Mouse (Mus musculus) heart, embryonic 15.5 days (tissue): Measurements from ENCODE around the gene Ercc6l2. TPM values are rescaled to one million over a fixed set of nuclear protein-coding genes. Genes with fewer than 3 reads are reported as not detected.

Experiments used
- ATAC-seq: fragments of 200-750 bp; cut with Nextera tagmentation; replicated peaks from 2 replicates; pipeline ENCODE4 v1.8.0; 2017; ENCODE audit warnings: low read depth, moderate TSS enrichment; ENCODE audit not compliant: insufficient number of reproducible peaks, insufficient read depth, low FRiP score
- H3K27ac ChIP-seq: fragments of 300-500 bp; sonication (generic); 2 replicates; pipeline ENCODE4 v1.5.1; 2015; ENCODE audit warnings: mild to moderate bottlenecking, inconsistent platforms
- H3K27me3 ChIP-seq: fragments of 300-500 bp; sonication (generic); 2 replicates; pipeline ENCODE4 v1.6.1; 2015; ENCODE audit warnings: inconsistent platforms
- H3K36me3 ChIP-seq: fragments of 300-500 bp; sonication (generic); 2 replicates; pipeline ENCODE4 v1.6.1; 2015; ENCODE audit warnings: mild to moderate bottlenecking, inconsistent platforms
- H3K4me1 ChIP-seq: fragments of 300-500 bp; sonication (generic); replicated peaks from 2 replicates; pipeline ENCODE4 v1.6.1; 2015; ENCODE audit warnings: inconsistent platforms
- H3K4me2 ChIP-seq: fragments of 300-500 bp; sonication (generic); 2 replicates; pipeline ENCODE4 v1.6.1; 2015; ENCODE audit warnings: inconsistent platforms, mild to moderate bottlenecking, moderate library complexity
- H3K4me3 ChIP-seq: fragments of 300-500 bp; sonication (generic); 2 replicates; pipeline ENCODE4 v1.5.1; 2015; ENCODE audit warnings: mild to moderate bottlenecking, inconsistent platforms
- H3K9ac ChIP-seq: fragments of 300-500 bp; sonication (generic); 2 replicates; pipeline ENCODE4 v1.6.1; 2015; ENCODE audit warnings: mild to moderate bottlenecking, inconsistent platforms
- H3K9me3 ChIP-seq: fragments of 300-500 bp; sonication (generic); replicated peaks from 2 replicates; pipeline ENCODE4 v1.6.1; 2016; ENCODE audit warnings: inconsistent platforms
- WGBS: fragments of 180-500 bp; shearing (Covaris S2); methylation state at CpG from one replicate; pipeline ENCODE4 v1.1.7; 2015; ENCODE audit warnings: mixed read lengths; 5-methylcytosine and 5-hydroxymethylcytosine counted together
- polyA plus RNA-seq: library from polyadenylated mRNA; unstranded; fragments of >200 nt; fragmentation: Nextera tagmentation; extraction: Ambion mirVana; gene quantifications from 2 replicates; pipeline ENCODE4 v1.2.1, GENCODE M21; 2015

Ercc6l2 gene
- polyA plus RNA-seq, 1 experiment from 2014 or later: 11.8 TPM

- Histone ChIP-seq H3K4me2 (no peak overlapping the region), H3K9ac (no peak overlapping the region), H3K27me3 (no peaks in the 10 kb centered on the region), H3K27ac (no peak overlapping the region), H3K4me3 (no peak overlapping the region), H3K4me1 (no peaks in the 10 kb centered on the region), H3K36me3 (no peaks in the 10 kb centered on the region), H3K9me3 (no peaks in the 10 kb centered on the region)
- ATAC-seq: no peak
- 66% methylated on average over 1 of the region's 1 CpGs for WGBS
These were observed 7.8 kb upstream of the Ercc6l2 start for GRCm38 (mm10) chr13:63807233-63807632.

- no peaks in the 10 kb centered on the region for H3K36me3 ChIP-seq
- no peak overlapping the region for H3K4me3 ChIP-seq
- H3K27ac ChIP-seq: no peak overlapping the region
- H3K4me1 ChIP-seq: no peaks in the 10 kb centered on the region
- no peaks in the 10 kb centered on the region for H3K27me3 ChIP-seq
- 80% methylated on average over 3 of the region's 3 CpGs for WGBS
- no peak overlapping the region for H3K9ac ChIP-seq
- H3K4me2 ChIP-seq: no peak overlapping the region
- ATAC-seq: no peak
- no peaks in the 10 kb centered on the region for H3K9me3 ChIP-seq
These were observed 7.1 kb upstream of the Ercc6l2 start for GRCm38 (mm10) chr13:63807979-63808378.

DNA sequence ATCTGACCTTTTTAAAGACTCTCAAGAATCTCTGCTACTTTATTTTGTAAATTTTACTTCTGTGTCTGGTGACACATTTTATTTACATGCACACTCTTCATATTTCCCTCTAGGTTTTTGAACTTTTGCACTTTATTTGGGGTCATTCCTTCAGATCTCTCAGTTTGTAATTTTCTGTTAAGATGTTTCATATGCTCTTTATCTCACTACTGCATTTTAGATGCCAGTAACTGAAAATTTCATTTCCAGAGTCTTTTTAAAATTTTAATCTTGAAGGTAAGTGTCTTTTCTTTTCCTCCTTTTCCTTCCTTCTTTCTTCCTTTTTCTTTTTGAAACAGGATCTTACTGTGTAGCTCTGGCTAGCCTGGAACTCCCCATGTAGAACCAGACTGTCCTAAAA is 3.6 kb upstream of the Ercc6l2 start:
- no peak for ATAC-seq
- Histone ChIP-seq H3K4me1 (peaks cover 11% of the 10 kb centered on the region), H3K9ac (no peak overlapping the region), H3K9me3 (no peaks in the 10 kb centered on the region), H3K36me3 (no peaks in the 10 kb centered on the region), H3K4me2 (no peak overlapping the region), H3K27me3 (no peaks in the 10 kb centered on the region), H3K27ac (no peak overlapping the region), H3K4me3 (no peak overlapping the region)

- Histone ChIP-seq H3K4me2 (peak overlapping the region; percentile 89), H3K9me3 (no peaks in the 10 kb centered on the region), H3K36me3 (no peaks in the 10 kb centered on the region), H3K27ac (no peak overlapping the region), H3K9ac (peak overlapping the region; percentile 88), H3K27me3 (no peaks in the 10 kb centered on the region), H3K4me3 (peak overlapping the region; percentile 90), H3K4me1 (peaks cover 11% of the 10 kb centered on the region)
- no peak for ATAC-seq
These were observed 891 bp downstream of the Ercc6l2 start for GRCm38 (mm10) chr13:63815931-63816330.

DNA sequence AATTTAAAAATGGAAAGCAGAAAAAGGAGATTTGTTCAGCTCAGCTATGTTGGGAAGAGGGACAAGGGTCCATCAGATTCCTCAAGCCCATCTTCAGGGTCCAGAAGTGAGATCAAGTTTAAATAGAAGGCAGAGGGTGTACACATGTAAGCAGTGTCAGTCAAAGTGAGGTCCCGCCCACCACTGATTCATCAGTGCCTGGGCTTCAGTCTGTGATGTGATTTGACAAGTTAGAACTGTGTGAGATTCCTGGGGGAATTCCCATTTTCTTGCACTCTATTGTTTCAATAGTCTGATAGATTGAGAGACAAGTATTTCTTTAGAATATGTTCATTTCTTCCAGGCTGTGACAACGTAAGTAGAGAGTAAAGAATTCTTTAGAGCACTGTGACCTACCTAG is 30.7 kb downstream of the Ercc6l2 start:
- no peak for ATAC-seq
- Histone ChIP-seq H3K4me2 (no peak overlapping the region), H3K4me1 (no peaks in the 10 kb centered on the region), H3K4me3 (no peak overlapping the region), H3K9me3 (no peaks in the 10 kb centered on the region), H3K27ac (no peak overlapping the region), H3K27me3 (no peaks in the 10 kb centered on the region), H3K9ac (no peak overlapping the region), H3K36me3 (peaks cover 13% of the 10 kb centered on the region; the same call in 1 of the 2 replicates)
- WGBS: 89% methylated on average over 2 of the region's 2 CpGs

GRCm38 (mm10) chr13:63850308-63851011 is 35.4 kb downstream of the Ercc6l2 start:
- H3K4me3 ChIP-seq: no peak overlapping the region
- 93% methylated on average over 3 of the region's 3 CpGs for WGBS
- H3K27ac ChIP-seq: no peak overlapping the region
- H3K27me3 ChIP-seq: no peaks in the 10 kb centered on the region
- no peaks in the 10 kb centered on the region for H3K4me1 ChIP-seq
- no peak for ATAC-seq
- no peaks in the 10 kb centered on the region for H3K9me3 ChIP-seq
- no peak overlapping the region for H3K9ac ChIP-seq
- no peak overlapping the region for H3K4me2 ChIP-seq
- peaks cover 5% of the 10 kb centered on the region; the same call in 1 of the 2 replicates for H3K36me3 ChIP-seq

GRCm38 (mm10) chr13:63872585-63873282 is 57.7 kb downstream of the Ercc6l2 start:
- Histone ChIP-seq H3K9me3 (no peaks in the 10 kb centered on the region), H3K4me2 (no peak overlapping the region), H3K4me3 (no peak overlapping the region), H3K27me3 (no peaks in the 10 kb centered on the region), H3K4me1 (no peaks in the 10 kb centered on the region), H3K36me3 (peaks cover 25% of the 10 kb centered on the region), H3K27ac (no peak overlapping the region), H3K9ac (no peak overlapping the region)
- WGBS: 83% methylated on average over 2 of the region's 2 CpGs
- ATAC-seq: no peak

DNA sequence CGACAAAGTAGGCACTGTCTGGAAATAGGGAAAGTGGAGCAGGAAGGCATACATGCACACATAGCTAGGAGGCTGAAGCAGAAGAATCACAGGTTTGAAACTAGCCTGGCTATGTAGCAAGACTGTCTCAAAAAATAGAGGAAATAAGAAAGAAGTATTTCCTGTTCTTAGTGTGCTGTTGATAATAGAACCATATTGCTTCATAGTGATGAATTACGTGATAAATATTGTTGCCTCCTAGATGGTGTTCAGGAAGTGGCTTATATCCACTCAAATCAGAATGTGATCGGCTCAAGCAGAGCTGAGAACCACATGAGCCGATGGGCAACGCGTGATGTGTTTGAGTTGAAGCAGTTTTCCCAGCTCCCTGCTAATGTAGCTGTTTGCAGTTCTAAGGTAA is 62.1 kb downstream of the Ercc6l2 start:
- Histone ChIP-seq H3K9me3 (no peaks in the 10 kb centered on the region), H3K27me3 (no peaks in the 10 kb centered on the region), H3K36me3 (peaks cover 13% of the 10 kb centered on the region), H3K4me1 (no peaks in the 10 kb centered on the region), H3K4me3 (no peak overlapping the region), H3K27ac (no peak overlapping the region), H3K9ac (no peak overlapping the region), H3K4me2 (no peak overlapping the region)
- ATAC-seq: no peak
- WGBS: 84% methylated on average over 6 of the region's 6 CpGs

DNA sequence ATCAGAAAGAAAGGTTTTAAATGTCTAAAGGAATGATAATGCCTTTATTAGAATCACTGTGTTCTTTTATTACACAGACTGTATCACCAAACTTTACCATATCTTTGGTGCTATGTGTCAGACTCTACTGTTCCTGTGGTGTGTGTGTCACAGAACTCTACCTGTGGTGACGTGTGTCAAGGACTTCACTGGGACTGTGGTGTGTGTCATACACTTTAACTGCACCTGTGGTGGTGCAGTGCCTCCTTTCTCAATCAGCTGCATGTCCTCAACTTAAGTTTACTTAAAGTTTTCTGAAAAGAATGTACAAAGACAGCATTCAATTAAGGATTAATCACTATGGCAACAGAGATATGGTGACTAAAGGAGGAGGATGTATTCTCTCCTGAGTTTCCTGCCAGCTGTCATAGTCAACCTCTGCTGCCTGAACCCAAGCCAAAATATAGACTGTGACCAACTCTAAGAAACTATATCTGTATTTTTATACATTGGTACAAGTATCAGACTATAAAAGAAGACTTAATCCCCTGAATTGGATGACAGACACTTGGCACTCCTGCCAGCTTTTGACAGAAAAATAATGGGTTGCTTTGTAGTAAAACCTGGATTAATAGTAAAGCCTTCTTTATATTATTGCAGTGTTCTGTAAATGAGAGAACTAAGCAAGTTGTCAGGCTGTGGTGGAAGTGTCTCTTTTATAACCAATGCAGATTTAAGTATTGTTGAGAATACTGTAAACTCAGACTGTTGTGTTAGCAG is 64.2 kb downstream of the Ercc6l2 start:
- H3K9me3 ChIP-seq: no peaks in the 10 kb centered on the region
- H3K4me3 ChIP-seq: no peak overlapping the region
- H3K4me2 ChIP-seq: no peak overlapping the region
- H3K4me1 ChIP-seq: no peaks in the 10 kb centered on the region
- no peaks in the 10 kb centered on the region for H3K27me3 ChIP-seq
- H3K9ac ChIP-seq: no peak overlapping the region
- no peak for ATAC-seq
- peaks cover 3% of the 10 kb centered on the region; the same call in 1 of the 2 replicates for H3K36me3 ChIP-seq
- no peak overlapping the region for H3K27ac ChIP-seq
- WGBS: 51% methylated on average over 1 of the region's 1 CpGs

DNA sequence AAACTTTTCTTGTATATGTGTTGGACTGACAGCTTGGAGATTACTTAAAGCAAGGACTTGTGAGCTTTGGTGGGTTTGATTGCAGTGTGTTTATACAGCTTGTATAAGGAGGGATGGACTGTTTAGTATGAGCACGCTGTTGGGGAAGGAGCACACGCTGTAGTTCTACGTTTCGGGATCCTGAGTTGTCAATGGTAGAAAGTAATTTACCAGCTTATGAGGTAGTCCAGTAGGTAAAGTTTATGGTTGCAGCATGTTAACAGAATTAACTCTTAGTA is 64.8 kb downstream of the Ercc6l2 start:
- Histone ChIP-seq H3K27me3 (no peaks in the 10 kb centered on the region), H3K9me3 (no peaks in the 10 kb centered on the region), H3K27ac (no peak overlapping the region), H3K9ac (no peak overlapping the region), H3K36me3 (peaks cover 3% of the 10 kb centered on the region; the same call in 1 of the 2 replicates), H3K4me3 (no peak overlapping the region), H3K4me1 (no peaks in the 10 kb centered on the region), H3K4me2 (no peak overlapping the region)
- WGBS: 77% methylated on average over 4 of the region's 4 CpGs
- ATAC-seq: no peak

GRCm38 (mm10) chr13:63885532-63885949 is 70.5 kb downstream of the Ercc6l2 start:
- Histone ChIP-seq H3K36me3 (0 out of 2 replicates have a peak, but pooled peaks cover 5% of the 10 kb centered on the region), H3K27ac (no peak overlapping the region), H3K4me3 (no peak overlapping the region), H3K9me3 (no peaks in the 10 kb centered on the region), H3K4me2 (no peak overlapping the region), H3K4me1 (no peaks in the 10 kb centered on the region), H3K27me3 (no peaks in the 10 kb centered on the region), H3K9ac (no peak overlapping the region)
- no peak for ATAC-seq
- 61% methylated on average over 3 of the region's 3 CpGs for WGBS
